Mouse (Mus musculus): ENCODE results near the gene Pir. TPM values are rescaled to one million over a fixed set of nuclear protein-coding genes. Genes with fewer than 3 reads are reported as not detected.

Gene Pir
- polyA plus RNA-seq, 2 experiments = 3.1 to 5.9 TPM

GRCm38 (mm10) chrX:164408301-164408927 lies 139.2 kb downstream of the Pir start:
- 80% methylated on average over 3 of the region's 3 CpGs for WGBS
- ATAC-seq (ENCODE audit: low FRiP score, low read depth) (no peak), DNase-seq (ENCODE audit: low spot score) (no peak)

GRCm38 (mm10) chrX:164410562-164410961 lies 141.4 kb downstream of the Pir start:
- Histone ChIP-seq H3K36me3 (ENCODE audit: control insufficient read depth, insufficient read depth, low read length) (no peaks in the 10 kb centered on the region), H3K27ac (replicated peaks; ENCODE audit: low read depth, low read length) (no peak overlapping the region), H3K27me3 (ENCODE audit: control insufficient read depth, insufficient read depth, low read length) (no peaks in the 10 kb centered on the region), H3K4me2 (replicated peaks; ENCODE audit: low read depth, low read length, severe bottlenecking) (no peak overlapping the region), H3K9me3 (ENCODE audit: control insufficient read depth, low read length) (no peaks in the 10 kb centered on the region), H3K9ac (ENCODE audit: low read depth, low read length, severe bottlenecking) (no peak overlapping the region), H3K4me1 (ENCODE audit: control insufficient read depth, insufficient read depth, low read length) (no peaks in the 10 kb centered on the region), H3K4me3 (replicated peaks; ENCODE audit: low read length) (no peak overlapping the region)
- TF ChIP-seq POLR2A (IDR thresholded peaks at IDR 0.05; ENCODE audit: borderline replicate concordance, extremely low read depth, insufficient read depth, insufficient read length) = no peak
- 76% methylated on average over 1 of the region's 1 CpGs for WGBS
- DNase-seq (ENCODE audit: low spot score) = no peak
- no peak for ATAC-seq (ENCODE audit: low FRiP score, low read depth)

More at GRCm38 (mm10) chrX:164408301-164408927, 139.2 kb downstream of the Pir start:
- no peak for TF ChIP-seq POLR2A (IDR thresholded peaks at IDR 0.05; ENCODE audit: borderline replicate concordance, extremely low read depth, insufficient read depth, insufficient read length)
- Histone ChIP-seq H3K4me2 (replicated peaks; ENCODE audit: low read depth, low read length, severe bottlenecking) (no peak overlapping the region), H3K9ac (ENCODE audit: low read depth, low read length, severe bottlenecking) (no peak overlapping the region), H3K4me1 (ENCODE audit: control insufficient read depth, insufficient read depth, low read length) (no peaks in the 10 kb centered on the region), H3K9me3 (ENCODE audit: control insufficient read depth, low read length) (no peaks in the 10 kb centered on the region), H3K4me3 (replicated peaks; ENCODE audit: low read length) (no peak overlapping the region), H3K27ac (replicated peaks; ENCODE audit: low read depth, low read length) (no peak overlapping the region), H3K36me3 (ENCODE audit: control insufficient read depth, insufficient read depth, low read length) (no peaks in the 10 kb centered on the region), H3K27me3 (ENCODE audit: control insufficient read depth, insufficient read depth, low read length) (no peaks in the 10 kb centered on the region)

GRCm38 (mm10) chrX:164416803-164417202 lies 147.6 kb downstream of the Pir start:
- Histone ChIP-seq H3K4me1 (ENCODE audit: control insufficient read depth, insufficient read depth, low read length) (0 out of 2 replicates have a peak, but pooled peaks cover 3% of the 10 kb centered on the region), H3K27me3 (ENCODE audit: control insufficient read depth, insufficient read depth, low read length) (no peaks in the 10 kb centered on the region), H3K27ac (replicated peaks; ENCODE audit: low read depth, low read length) (no peak overlapping the region), H3K9ac (ENCODE audit: low read depth, low read length, severe bottlenecking) (no peak overlapping the region), H3K4me2 (replicated peaks; ENCODE audit: low read depth, low read length, severe bottlenecking) (no peak overlapping the region), H3K4me3 (replicated peaks; ENCODE audit: low read length) (no peak overlapping the region), H3K36me3 (ENCODE audit: control insufficient read depth, insufficient read depth, low read length) (no peaks in the 10 kb centered on the region), H3K9me3 (ENCODE audit: control insufficient read depth, low read length) (no peaks in the 10 kb centered on the region)
- ATAC-seq (ENCODE audit: low FRiP score, low read depth) (no peak), DNase-seq (ENCODE audit: low spot score) (no peak)
- 89% methylated on average over 2 of the region's 2 CpGs for WGBS
- TF ChIP-seq POLR2A (IDR thresholded peaks at IDR 0.05; ENCODE audit: borderline replicate concordance, extremely low read depth, insufficient read depth, insufficient read length) = no peak

- ATAC-seq (ENCODE audit: low FRiP score, low read depth) (no peak), DNase-seq (ENCODE audit: low spot score) (no peak)
- Histone ChIP-seq H3K4me1 (ENCODE audit: control insufficient read depth, insufficient read depth, low read length) (0 out of 2 replicates have a peak, but pooled peaks cover 3% of the 10 kb centered on the region), H3K27ac (replicated peaks; ENCODE audit: low read depth, low read length) (no peak overlapping the region), H3K4me2 (replicated peaks; ENCODE audit: low read depth, low read length, severe bottlenecking) (no peak overlapping the region), H3K9me3 (ENCODE audit: control insufficient read depth, low read length) (no peaks in the 10 kb centered on the region), H3K27me3 (ENCODE audit: control insufficient read depth, insufficient read depth, low read length) (no peaks in the 10 kb centered on the region), H3K4me3 (replicated peaks; ENCODE audit: low read length) (no peak overlapping the region), H3K36me3 (ENCODE audit: control insufficient read depth, insufficient read depth, low read length) (no peaks in the 10 kb centered on the region), H3K9ac (ENCODE audit: low read depth, low read length, severe bottlenecking) (no peak overlapping the region)
- no peak for TF ChIP-seq POLR2A (IDR thresholded peaks at IDR 0.05; ENCODE audit: borderline replicate concordance, extremely low read depth, insufficient read depth, insufficient read length)
Observed at GRCm38 (mm10) chrX:164418008-164418407, 148.8 kb downstream of the Pir start.

GRCm38 (mm10) chrX:164419471-164419939 lies 150.3 kb downstream of the Pir start, which contains the start of gene Piga:
Piga (plus strand) TSS chrX:164419787.
- peak within 1 kb of the TSS; percentile 54 for H3K9ac ChIP-seq (ENCODE audit: low read depth, low read length, severe bottlenecking)
- H3K27ac ChIP-seq (replicated peaks; ENCODE audit: low read depth, low read length) = peak within 1 kb of the TSS; percentile 11; the same call in 1 of the 2 replicates
- H3K9me3 ChIP-seq (ENCODE audit: control insufficient read depth, low read length) = no peaks in the 10 kb centered on the region
- H3K36me3 ChIP-seq (ENCODE audit: control insufficient read depth, insufficient read depth, low read length) = no peaks in the 10 kb centered on the region
- 25% methylated on average over 40 of the region's 40 CpGs for WGBS
- ATAC-seq (ENCODE audit: low FRiP score, low read depth) = peak; percentile 100
- 0 out of 2 replicates have a peak, but pooled peaks cover 3% of the 10 kb centered on the region for H3K4me1 ChIP-seq (ENCODE audit: control insufficient read depth, insufficient read depth, low read length)
- no peak for TF ChIP-seq POLR2A (IDR thresholded peaks at IDR 0.05; ENCODE audit: borderline replicate concordance, extremely low read depth, insufficient read depth, insufficient read length)
- H3K4me2 ChIP-seq (replicated peaks; ENCODE audit: low read depth, low read length, severe bottlenecking) = peak within 1 kb of the TSS; percentile 45
- peak within 1 kb of the TSS; percentile 46 for H3K4me3 ChIP-seq (replicated peaks; ENCODE audit: low read length)
- DNase-seq (ENCODE audit: low spot score) = peak; percentile 94
- no peaks in the 10 kb centered on the region; the same call in 1 of the 2 replicates for H3K27me3 ChIP-seq (ENCODE audit: control insufficient read depth, insufficient read depth, low read length)
